Mouse (Mus musculus) c-Kit-positive CD71-positive TER-119-negative erythroid progenitor cells, embryonic 14.5 days (primary cell): ENCODE measurements around the gene Ints6l.
"Not testable (repeated sequence)": the region's sequence is repeated elsewhere in the genome, so short reads cannot be mapped to it uniquely, and the experiment has no call there.

Source experiments
- DNase-seq: peaks from one replicate; pipeline ENCODE4 v3.0.0-alpha.2; 2013; ENCODE audit warnings: low read depth

Ints6l gene

GRCm38 (mm10) chrX:56454671-56455371 is at the start of gene Ints6l:
Gene Ints6l, plus strand, starts transcription at chrX:56454857.
- peak; percentile 63 for DNase-seq

- no peak for DNase-seq
Observed at GRCm38 (mm10) chrX:56405482-56405881, 49.2 kb upstream of the Ints6l start.

DNA sequence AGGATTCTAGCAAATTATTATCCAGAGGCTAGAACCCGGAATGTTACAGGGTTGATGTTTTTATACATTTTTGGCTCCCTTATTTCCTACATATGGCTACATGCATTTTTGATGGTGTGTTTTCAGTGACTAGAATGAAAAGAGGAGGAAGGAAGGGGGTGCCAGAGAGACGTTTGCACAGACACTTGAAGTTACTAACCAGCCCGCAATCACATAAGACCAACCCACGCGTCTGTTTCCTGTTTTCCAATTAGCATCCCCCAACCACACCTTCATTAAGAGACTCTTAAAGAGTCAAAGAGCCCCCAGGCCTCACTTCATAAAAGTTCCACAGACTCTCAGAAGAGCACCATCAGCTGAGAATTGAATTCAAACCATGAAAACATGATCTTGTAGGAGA is 48.5 kb upstream of the Ints6l start:
- no peak for DNase-seq

DNA sequence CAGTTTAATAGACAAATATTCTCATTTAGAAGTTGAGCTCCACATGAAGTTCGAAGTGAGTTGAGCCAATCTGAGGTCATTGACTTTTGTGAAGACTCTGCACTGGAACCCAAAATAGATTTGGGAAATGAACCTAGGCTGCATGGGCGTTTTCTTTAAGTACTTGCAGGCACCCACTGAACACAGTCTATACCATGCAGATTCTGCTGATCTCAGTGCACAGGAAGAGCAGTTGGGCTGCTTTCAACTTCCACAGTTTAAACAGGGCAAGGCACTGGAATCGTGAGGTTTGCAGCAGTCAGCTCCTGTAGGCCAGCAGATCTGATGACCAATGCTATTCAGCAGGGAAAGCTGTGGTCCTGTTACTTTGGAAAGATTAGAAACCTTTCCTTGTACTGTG is 38.4 kb upstream of the Ints6l start:
- no peak for DNase-seq

GRCm38 (mm10) chrX:56417541-56417940 is 37.1 kb upstream of the Ints6l start:
- no peak for DNase-seq

DNA sequence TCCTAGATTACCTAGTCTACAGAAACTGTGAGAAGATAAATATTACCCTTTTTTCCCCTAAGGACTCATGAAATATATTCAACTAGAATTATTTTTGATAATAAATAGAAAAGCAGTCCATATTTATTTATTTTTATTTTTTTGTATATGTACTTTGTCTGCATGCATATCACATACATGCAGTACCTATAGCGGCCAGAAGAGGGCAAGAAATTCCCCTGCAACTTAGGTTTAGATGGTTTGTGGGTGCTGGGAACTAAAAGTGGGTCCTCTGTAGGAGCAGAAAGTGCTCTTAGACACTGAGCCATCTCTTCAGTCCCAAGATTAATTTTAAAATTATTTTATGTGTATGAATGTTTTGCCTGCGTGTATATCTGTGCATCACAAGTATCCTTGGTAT is 24.1 kb upstream of the Ints6l start:
- DNase-seq = no peak

DNA sequence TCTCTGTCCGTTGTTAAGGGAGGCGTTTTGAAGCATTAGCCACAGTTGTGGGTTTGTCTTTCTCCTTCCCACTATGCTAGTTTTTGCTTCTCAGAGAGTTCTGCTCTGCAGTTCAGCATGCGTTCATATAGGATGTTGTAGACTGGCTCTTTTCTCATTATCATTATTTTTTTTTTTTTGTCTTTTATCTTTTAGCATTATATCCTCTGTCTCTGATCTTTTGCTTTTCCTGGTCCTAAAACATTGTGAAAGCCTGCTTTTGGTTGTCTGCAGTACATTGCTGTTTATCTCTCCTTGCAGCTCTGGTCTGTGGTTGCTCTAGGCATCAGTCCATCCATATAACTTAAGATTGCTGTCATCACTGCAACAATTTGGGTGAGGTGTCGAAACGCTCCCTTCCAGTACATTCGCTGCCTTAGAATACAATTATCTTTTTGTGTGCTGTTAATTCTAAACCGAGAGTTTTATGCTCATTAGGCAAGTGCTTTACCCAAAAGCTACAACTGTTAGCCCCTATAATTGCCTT is 18.8 kb upstream of the Ints6l start:
- no peak for DNase-seq

DNA sequence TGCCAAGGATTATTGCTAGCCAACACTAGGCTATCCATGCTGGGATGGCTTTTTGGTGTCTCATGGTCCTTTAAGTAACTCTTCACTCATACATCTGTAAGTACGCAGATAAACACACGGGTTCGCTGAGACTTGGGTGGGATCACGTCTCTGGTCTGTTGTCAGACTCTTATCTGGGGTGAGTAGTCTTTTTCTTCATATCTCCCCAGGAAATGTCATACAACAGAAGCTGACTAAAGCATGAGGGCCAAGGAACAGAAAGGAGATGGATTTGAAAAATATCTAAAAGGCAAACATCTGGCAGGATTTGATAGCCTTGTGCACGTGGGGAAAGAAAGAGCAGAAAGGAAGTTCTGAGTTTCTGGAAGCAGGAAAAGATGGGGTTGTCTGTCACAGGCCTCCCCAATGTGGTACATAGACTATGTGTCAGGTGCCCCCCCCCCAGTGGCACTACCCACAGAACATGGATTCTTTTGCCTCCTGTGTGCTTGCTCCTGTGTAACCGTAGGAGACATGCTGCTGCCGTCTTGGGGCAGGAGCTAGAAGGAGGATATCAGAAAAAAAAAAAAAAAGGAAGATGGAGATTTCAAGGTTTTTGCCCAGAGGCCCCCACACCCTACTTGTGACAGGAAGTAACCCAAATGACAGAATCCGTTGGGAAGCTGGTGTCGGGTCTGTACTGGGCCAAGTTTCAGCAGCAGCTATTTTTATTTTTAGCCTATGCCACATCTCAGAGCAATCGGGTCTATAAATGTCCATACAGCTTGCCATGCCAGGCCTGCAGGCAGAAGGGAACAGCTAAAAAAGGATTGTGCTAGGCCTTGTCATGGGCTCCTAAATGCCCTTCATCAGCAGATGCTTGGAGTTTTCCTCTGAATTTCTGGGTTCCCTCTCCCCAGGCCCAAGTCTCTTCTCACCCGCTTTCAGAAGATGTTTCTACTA is 7.9 kb upstream of the Ints6l start:
- DNase-seq = peak; percentile 63

DNA sequence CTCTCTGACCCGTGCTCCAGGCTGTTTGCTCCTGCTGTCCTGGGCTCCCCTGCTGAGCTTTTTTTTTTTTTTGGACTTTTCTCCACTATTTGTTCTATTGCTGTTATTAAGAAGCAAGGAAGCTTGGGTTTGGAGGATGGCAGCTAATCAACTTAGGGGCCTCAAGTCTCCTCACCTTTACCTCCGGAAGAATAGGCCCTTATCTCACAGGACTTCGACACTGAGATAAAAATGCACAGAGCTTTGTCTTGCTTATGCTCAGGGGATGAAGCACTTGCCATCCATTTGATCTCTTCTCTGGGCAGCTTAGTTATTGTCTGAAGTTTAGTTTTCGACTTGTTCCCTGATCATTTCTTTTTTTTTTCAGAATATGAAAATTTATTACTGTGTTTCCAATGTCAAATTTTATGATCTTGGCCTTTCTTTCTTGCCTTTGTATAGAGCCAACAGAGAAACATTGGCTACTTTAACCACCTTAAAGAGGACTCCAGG is 7.1 kb upstream of the Ints6l start, which contains the start of gene Gm2174:
Gene Gm2174 (plus strand): TSS at position 442 of the 492 bp plus-strand sequence.
- no peak for DNase-seq

- DNase-seq = peak; percentile 65
Observed at GRCm38 (mm10) chrX:56455372-56456246, 952 bp downstream of the Ints6l start.

GRCm38 (mm10) chrX:56456379-56456778 is 1.7 kb downstream of the Ints6l start:
- DNase-seq = peak; percentile 68

DNA sequence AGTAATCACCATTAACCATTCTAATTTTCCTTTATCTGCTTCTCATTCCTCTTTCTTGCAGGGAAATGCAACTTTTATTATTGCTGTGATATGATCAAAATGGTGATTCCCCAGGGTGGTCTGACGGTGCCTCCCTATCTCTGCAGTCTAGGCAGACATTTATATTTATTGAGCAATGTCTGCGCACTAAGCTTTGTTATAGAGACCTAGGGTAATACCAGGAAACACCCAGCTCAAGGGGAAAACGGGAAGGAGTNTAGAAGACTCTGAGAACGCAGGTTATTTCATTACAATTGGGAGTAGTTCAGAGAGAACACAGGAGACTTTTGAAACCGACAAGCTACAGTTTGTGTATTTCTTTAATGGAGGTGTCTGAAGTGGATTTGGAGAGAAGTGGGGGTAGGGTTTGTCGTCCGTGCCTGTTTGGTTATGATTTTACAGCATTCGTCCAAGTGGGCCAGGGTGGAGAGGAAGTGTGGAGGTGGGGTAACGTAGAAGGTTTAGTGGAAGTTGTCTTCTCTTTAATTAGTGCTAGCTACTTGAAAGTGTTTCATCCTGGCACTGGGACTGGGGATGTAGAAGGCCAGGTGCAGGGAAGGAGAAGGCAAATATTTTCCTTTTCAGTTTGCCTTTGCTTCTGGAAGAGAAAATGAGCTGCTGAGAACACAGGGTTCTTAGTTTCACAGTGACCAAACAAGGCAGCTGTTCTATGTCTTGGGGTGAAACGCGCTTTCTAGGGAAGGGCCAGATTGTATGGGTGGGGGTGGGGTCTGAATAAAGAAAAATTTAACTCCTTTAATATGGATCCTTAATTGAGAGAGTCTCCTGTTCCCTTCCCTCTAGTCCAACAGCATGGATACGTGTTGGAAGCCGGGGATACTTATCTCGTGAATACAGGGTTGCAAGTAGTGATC is 7.6 kb downstream of the Ints6l start:
- no peak for DNase-seq

GRCm38 (mm10) chrX:56464906-56465305 is 10.2 kb downstream of the Ints6l start:
- no peak for DNase-seq

DNA sequence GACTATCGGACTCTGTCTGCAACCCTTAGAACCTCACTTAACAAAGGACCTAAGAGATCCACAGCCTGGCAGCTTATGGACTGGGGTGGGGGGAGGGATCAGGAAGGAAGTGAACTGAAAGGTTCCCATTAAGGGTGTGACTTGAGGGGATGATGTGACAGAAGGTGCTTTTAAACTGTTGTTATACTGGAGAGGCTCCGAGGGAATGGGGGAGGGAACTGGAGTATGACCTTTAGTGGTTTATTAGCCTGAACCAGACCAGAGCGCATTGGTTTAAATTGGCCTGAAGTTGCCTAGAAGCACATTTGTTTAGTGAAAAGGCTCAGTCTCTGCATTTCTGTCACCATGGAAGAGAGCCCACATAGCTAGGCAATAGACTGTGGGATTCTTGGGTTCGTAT is 13.0 kb downstream of the Ints6l start:
- DNase-seq = no peak

GRCm38 (mm10) chrX:56468422-56468821 is 13.8 kb downstream of the Ints6l start:
- no peak for DNase-seq

DNA sequence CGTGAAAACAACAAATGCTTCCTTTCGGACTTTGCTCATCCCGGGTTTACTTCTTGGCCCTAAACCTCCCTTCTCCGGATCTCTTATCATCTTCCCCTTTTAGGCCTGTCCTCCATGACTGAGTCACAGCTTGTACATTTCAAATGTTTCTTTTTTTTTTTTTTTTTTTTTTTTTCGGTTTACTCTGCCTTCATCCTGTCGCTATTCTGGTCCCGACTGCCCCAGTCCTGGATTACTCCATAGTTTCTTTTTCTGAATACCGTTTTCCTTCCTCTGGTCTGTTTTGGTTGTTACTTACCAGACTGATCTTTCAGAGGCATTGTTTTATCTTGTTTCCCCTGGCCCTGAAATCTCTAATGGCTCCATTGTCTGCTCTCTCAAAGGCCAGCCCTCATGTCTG is 19.4 kb downstream of the Ints6l start:
- DNase-seq = no peak

DNA sequence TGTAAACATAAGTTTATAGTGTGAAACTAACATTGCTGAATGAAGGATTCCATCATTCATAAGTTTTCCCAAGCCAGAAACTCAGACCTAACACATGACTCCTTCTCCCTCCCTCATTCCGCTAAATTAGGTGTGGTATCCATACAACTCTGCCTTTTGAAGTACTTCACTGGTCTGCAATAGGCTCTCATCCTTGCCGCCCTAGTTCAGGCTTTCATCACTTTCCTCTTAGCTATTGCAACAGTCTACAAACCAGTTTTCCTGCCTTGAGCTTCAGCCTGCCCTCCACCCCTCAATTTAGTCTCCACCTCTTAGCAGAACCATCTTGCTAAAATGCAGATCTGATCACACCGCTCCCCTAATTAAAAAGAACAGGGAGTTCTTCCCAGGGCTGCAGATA is 22.9 kb downstream of the Ints6l start:
- DNase-seq = no peak

GRCm38 (mm10) chrX:56481906-56482305 is 27.2 kb downstream of the Ints6l start:
- DNase-seq = no peak

- peak; percentile 48 for DNase-seq
Observed at GRCm38 (mm10) chrX:56489758-56490157, 35.1 kb downstream of the Ints6l start.

GRCm38 (mm10) chrX:56497241-56497640 is 42.6 kb downstream of the Ints6l start:
- DNase-seq = no peak

DNA sequence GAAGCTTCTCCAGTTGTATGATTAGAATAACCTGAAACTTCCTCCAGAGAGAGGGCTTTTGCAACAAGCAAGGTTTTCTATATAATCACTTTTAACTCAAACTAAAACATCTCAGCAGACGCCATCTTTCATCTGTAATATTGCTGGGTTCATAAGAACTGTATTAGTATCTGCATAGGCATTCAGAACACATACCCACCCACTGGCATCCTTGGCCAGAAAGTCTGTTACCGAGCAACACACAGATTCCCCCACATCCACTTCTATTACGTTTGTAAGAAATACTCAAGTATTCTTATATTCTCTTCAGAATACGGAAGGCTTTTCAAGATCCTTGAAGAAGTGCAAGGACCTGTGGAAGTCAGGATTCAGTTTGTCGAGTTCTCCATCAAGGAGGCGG is 69.8 kb downstream of the Ints6l start, which contains the start of gene Gm10477:
Gene Gm10477 (plus strand): TSS at position 301 of the 400 bp plus-strand sequence.
- DNase-seq = not testable (repeated sequence)
